Mouse (Mus musculus) neural tube, embryonic 15.5 days (tissue): ENCODE measurements around the gene Lhx2. TPM values are rescaled to one million over a fixed set of nuclear protein-coding genes. Genes with fewer than 3 reads are reported as not detected.

ENCODE experiments used
- ATAC-seq: fragments of 200-750 bp; cut with Nextera tagmentation; 2 replicates; pipeline ENCODE4 v1.8.0; 2017; ENCODE audit warnings: mild to moderate bottlenecking, moderate TSS enrichment, moderate library complexity; ENCODE audit not compliant: low FRiP score
- H3K27ac ChIP-seq: fragments of 300-500 bp; sonication (generic); replicated peaks from 2 replicates; pipeline ENCODE4 v1.5.1; 2015; ENCODE audit warnings: mild to moderate bottlenecking, inconsistent platforms
- H3K27me3 ChIP-seq: fragments of 300-500 bp; sonication (generic); replicated peaks from 2 replicates; pipeline ENCODE4 v1.6.1; 2015; ENCODE audit warnings: inconsistent platforms
- H3K36me3 ChIP-seq: fragments of 300-500 bp; sonication (generic); 2 replicates; pipeline ENCODE4 v1.6.1; 2015; ENCODE audit warnings: inconsistent platforms
- H3K4me1 ChIP-seq: fragments of 300-500 bp; sonication (generic); 2 replicates; pipeline ENCODE4 v1.6.1; 2015; ENCODE audit warnings: inconsistent platforms
- H3K4me2 ChIP-seq: fragments of 300-500 bp; sonication (generic); 2 replicates; pipeline ENCODE4 v1.6.1; 2015; ENCODE audit warnings: inconsistent platforms, mild to moderate bottlenecking, moderate library complexity
- H3K4me3 ChIP-seq: fragments of 300-500 bp; sonication (generic); replicated peaks from 2 replicates; pipeline ENCODE4 v1.5.1; 2015; ENCODE audit warnings: mild to moderate bottlenecking, inconsistent platforms
- H3K9ac ChIP-seq: fragments of 300-500 bp; sonication (generic); replicated peaks from 2 replicates; pipeline ENCODE4 v1.6.1; 2015; ENCODE audit warnings: mild to moderate bottlenecking, inconsistent platforms
- H3K9me3 ChIP-seq: fragments of 300-500 bp; sonication (generic); replicated peaks from 2 replicates; pipeline ENCODE4 v1.6.1; 2016; ENCODE audit warnings: inconsistent platforms
- WGBS: fragments of 180-500 bp; shearing (Covaris S2); methylation state at CpG from one replicate; pipeline ENCODE4 v1.1.7; 2015; ENCODE audit warnings: mixed read lengths; 5-methylcytosine and 5-hydroxymethylcytosine counted together
- polyA plus RNA-seq: library from polyadenylated mRNA; unstranded; fragments of >200 nt; fragmentation: Nextera tagmentation; extraction: Ambion mirVana; gene quantifications from 2 replicates; pipeline ENCODE4 v1.2.1, GENCODE M21; 2015

Gene Lhx2
- polyA plus RNA-seq, 1 experiment from 2014 or later, result 3.0 TPM

- H3K4me3 ChIP-seq, result peak overlapping the region; percentile 9; the same call in 1 of the 2 replicates
- WGBS, result 1% methylated on average over 19 of the region's 19 CpGs
- 0 out of 2 replicates have a peak overlapping the region, but pooled peaks have one; percentile 27 for H3K4me2 ChIP-seq
- peaks cover 42% of the 10 kb centered on the region for H3K4me1 ChIP-seq
- ATAC-seq, result no peak
- no peaks in the 10 kb centered on the region for H3K36me3 ChIP-seq
- no peak overlapping the region for H3K27ac ChIP-seq
- no peaks in the 10 kb centered on the region for H3K9me3 ChIP-seq
- H3K9ac ChIP-seq, result no peak overlapping the region
- peaks cover 95% of the 10 kb centered on the region for H3K27me3 ChIP-seq
Observed at GRCm38 (mm10) chr2:38355731-38356427, 16.8 kb downstream of the Lhx2 start.

- Histone ChIP-seq H3K9me3 (no peaks in the 10 kb centered on the region), H3K4me1 (peaks cover 34% of the 10 kb centered on the region), H3K9ac (no peak overlapping the region), H3K4me3 (peak overlapping the region; percentile 9; the same call in 1 of the 2 replicates), H3K4me2 (peak overlapping the region; percentile 27), H3K36me3 (no peaks in the 10 kb centered on the region), H3K27ac (no peak overlapping the region), H3K27me3 (peaks cover 95% of the 10 kb centered on the region)
- 1% methylated on average over 53 of the region's 53 CpGs for WGBS
- no peak for ATAC-seq
Observed at GRCm38 (mm10) chr2:38356428-38357260, 17.6 kb downstream of the Lhx2 start.

GRCm38 (mm10) chr2:38357294-38358246 is 18.5 kb downstream of the Lhx2 start:
- no peak for ATAC-seq
- H3K9ac ChIP-seq, result no peak overlapping the region
- no peak overlapping the region for H3K4me3 ChIP-seq
- 2% methylated on average over 34 of the region's 35 CpGs for WGBS
- H3K27ac ChIP-seq, result no peak overlapping the region
- no peak overlapping the region for H3K4me2 ChIP-seq
- H3K27me3 ChIP-seq, result peaks cover 95% of the 10 kb centered on the region
- no peaks in the 10 kb centered on the region for H3K36me3 ChIP-seq
- H3K9me3 ChIP-seq, result no peaks in the 10 kb centered on the region
- peaks cover 26% of the 10 kb centered on the region for H3K4me1 ChIP-seq

GRCm38 (mm10) chr2:38358611-38359010 is 19.5 kb downstream of the Lhx2 start:
- Histone ChIP-seq H3K9ac (no peak overlapping the region), H3K27ac (no peak overlapping the region), H3K9me3 (no peaks in the 10 kb centered on the region), H3K36me3 (no peaks in the 10 kb centered on the region), H3K27me3 (peaks cover 94% of the 10 kb centered on the region), H3K4me1 (peaks cover 26% of the 10 kb centered on the region), H3K4me3 (no peak overlapping the region), H3K4me2 (no peak overlapping the region)
- WGBS, result 6% methylated on average over 3 of the region's 3 CpGs
- no peak for ATAC-seq

GRCm38 (mm10) chr2:38359186-38359585 is 20.1 kb downstream of the Lhx2 start:
- Histone ChIP-seq H3K4me1 (peaks cover 26% of the 10 kb centered on the region), H3K27me3 (peaks cover 94% of the 10 kb centered on the region), H3K36me3 (no peaks in the 10 kb centered on the region), H3K9ac (no peak overlapping the region), H3K4me2 (no peak overlapping the region), H3K9me3 (no peaks in the 10 kb centered on the region), H3K27ac (no peak overlapping the region), H3K4me3 (no peak overlapping the region)
- ATAC-seq, result no peak
- under 1% methylated on average over 10 of the region's 10 CpGs for WGBS

- H3K9me3 ChIP-seq, result no peaks in the 10 kb centered on the region
- peaks cover 23% of the 10 kb centered on the region for H3K4me1 ChIP-seq
- no peaks in the 10 kb centered on the region for H3K36me3 ChIP-seq
- peaks cover 90% of the 10 kb centered on the region for H3K27me3 ChIP-seq
- no peak overlapping the region for H3K27ac ChIP-seq
- H3K9ac ChIP-seq, result no peak overlapping the region
- no peak for ATAC-seq
- no peak overlapping the region for H3K4me2 ChIP-seq
- 3% methylated on average over 13 of the region's 13 CpGs for WGBS
- no peak overlapping the region for H3K4me3 ChIP-seq
Observed at GRCm38 (mm10) chr2:38359811-38360210, 20.7 kb downstream of the Lhx2 start.

GRCm38 (mm10) chr2:38366222-38366621 is 27.1 kb downstream of the Lhx2 start:
- H3K9me3 ChIP-seq, result no peaks in the 10 kb centered on the region
- 57% methylated on average over 7 of the region's 7 CpGs for WGBS
- H3K9ac ChIP-seq, result no peak overlapping the region
- peaks cover 6% of the 10 kb centered on the region for H3K4me1 ChIP-seq
- H3K27ac ChIP-seq, result no peak overlapping the region
- no peak overlapping the region for H3K4me2 ChIP-seq
- ATAC-seq, result no peak
- peaks cover 87% of the 10 kb centered on the region for H3K27me3 ChIP-seq
- H3K4me3 ChIP-seq, result no peak overlapping the region
- no peaks in the 10 kb centered on the region for H3K36me3 ChIP-seq

- H3K9me3 ChIP-seq, result no peaks in the 10 kb centered on the region
- H3K9ac ChIP-seq, result no peak overlapping the region
- H3K4me3 ChIP-seq, result no peak overlapping the region
- peaks cover 87% of the 10 kb centered on the region for H3K27me3 ChIP-seq
- H3K36me3 ChIP-seq, result no peaks in the 10 kb centered on the region
- peaks cover 6% of the 10 kb centered on the region for H3K4me1 ChIP-seq
- WGBS, result 15% methylated on average over 9 of the region's 9 CpGs
- no peak for ATAC-seq
- no peak overlapping the region for H3K4me2 ChIP-seq
- no peak overlapping the region for H3K27ac ChIP-seq
Observed at GRCm38 (mm10) chr2:38367023-38367422, 27.9 kb downstream of the Lhx2 start.

- no peaks in the 10 kb centered on the region for H3K9me3 ChIP-seq
- H3K4me3 ChIP-seq, result no peak overlapping the region
- H3K27ac ChIP-seq, result no peak overlapping the region
- H3K4me2 ChIP-seq, result no peak overlapping the region
- peaks cover 6% of the 10 kb centered on the region for H3K4me1 ChIP-seq
- no peaks in the 10 kb centered on the region for H3K36me3 ChIP-seq
- no peak for ATAC-seq
- no peak overlapping the region for H3K9ac ChIP-seq
- WGBS, result 57% methylated on average over 5 of the region's 5 CpGs
- H3K27me3 ChIP-seq, result peaks cover 87% of the 10 kb centered on the region
Observed at GRCm38 (mm10) chr2:38367852-38368251, 28.8 kb downstream of the Lhx2 start.

- ATAC-seq, result no peak
- Histone ChIP-seq H3K36me3 (no peaks in the 10 kb centered on the region), H3K27ac (no peak overlapping the region), H3K4me2 (peak overlapping the region; percentile 43), H3K27me3 (peaks cover 88% of the 10 kb centered on the region), H3K4me3 (no peak overlapping the region; the same call in 1 of the 2 replicates), H3K9me3 (no peaks in the 10 kb centered on the region), H3K4me1 (peaks cover 6% of the 10 kb centered on the region), H3K9ac (no peak overlapping the region)
- WGBS, result 5% methylated on average over 31 of the region's 31 CpGs
Observed at GRCm38 (mm10) chr2:38368746-38369330, 29.8 kb downstream of the Lhx2 start.
